Mouse (Mus musculus): ENCODE data around the gene Fgd5.
"Not testable (repeated sequence)": the region's sequence is repeated elsewhere in the genome, so short reads cannot be mapped to it uniquely, and the experiment has no call there.

Fgd5 gene

DNA sequence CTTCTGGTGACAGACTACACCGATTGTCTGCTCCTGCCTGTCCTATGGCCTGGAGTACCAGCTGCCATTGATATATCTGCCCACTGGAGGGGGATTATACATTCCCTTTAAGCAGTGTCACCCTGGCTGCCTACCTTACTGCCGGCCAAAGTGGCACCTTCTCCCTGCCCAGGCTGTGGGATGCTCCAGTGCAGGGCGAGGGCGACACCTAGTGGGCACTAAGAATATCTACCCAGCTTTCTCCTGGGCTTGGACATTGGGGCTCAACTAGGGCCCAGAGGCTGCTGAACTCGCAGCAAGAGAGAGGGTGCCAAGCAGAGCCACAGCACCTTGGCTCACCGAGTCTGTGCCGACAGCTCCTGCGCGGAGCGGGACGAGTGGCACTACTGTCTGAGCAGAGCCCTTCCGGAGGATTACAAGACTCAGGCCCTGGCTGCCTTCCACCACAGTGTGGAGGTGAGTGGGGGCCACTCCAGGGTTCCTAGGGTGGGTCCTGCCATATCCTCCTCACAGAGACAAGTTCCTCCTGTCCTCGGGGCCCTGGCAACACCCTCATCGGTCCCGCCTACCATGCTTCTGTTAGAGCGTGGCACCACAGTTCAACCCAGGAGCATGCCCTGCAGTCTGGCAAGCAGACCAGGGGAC lies 88.6 kb downstream of the Fgd5 start:
- peak; percentile 87 for DNase-seq

- peak; percentile 66 for DNase-seq
These were observed 92.6 kb downstream of the Fgd5 start for GRCm38 (mm10) chr6:92071121-92071839.

DNA sequence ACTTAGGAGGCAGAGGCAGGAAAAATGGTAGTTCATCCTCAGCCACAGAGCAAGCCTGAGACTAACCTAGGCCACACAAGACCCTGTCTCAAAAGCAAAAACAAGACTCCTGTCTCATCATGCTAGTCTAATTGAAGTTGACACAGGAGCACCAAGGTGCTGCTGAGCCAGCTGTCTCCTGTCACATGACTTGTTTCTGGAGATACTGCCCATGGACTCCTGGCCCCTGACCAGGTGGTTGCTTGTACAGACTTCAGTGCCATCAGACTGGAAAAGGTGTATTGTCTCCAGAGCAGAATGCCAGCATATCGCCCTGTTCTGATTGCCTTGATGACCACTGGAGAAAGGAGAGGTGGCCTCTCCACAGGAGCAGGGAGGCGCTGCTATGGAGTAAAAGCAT lies 102.1 kb downstream of the Fgd5 start:
- DNase-seq: no peak

DNA sequence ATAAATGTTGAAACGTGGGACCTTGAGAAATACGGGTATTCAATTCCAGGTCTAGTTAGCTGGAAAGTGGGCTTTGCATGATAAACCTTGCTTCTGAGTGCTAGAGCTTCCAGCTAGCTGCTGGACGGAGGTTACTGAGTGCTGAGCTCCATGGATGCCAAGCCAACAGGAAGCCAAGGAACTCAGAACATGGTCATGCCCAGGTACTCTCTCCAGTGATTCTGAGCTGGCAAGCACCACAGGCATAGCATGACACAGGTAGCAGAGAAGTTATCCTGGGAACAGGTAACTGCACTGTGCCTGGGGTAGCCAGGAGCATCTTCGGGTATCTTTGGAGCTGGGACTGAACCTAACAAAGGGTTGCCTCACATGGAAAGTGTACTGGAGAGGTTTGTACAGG lies 104.1 kb downstream of the Fgd5 start:
- no peak for DNase-seq

DNA sequence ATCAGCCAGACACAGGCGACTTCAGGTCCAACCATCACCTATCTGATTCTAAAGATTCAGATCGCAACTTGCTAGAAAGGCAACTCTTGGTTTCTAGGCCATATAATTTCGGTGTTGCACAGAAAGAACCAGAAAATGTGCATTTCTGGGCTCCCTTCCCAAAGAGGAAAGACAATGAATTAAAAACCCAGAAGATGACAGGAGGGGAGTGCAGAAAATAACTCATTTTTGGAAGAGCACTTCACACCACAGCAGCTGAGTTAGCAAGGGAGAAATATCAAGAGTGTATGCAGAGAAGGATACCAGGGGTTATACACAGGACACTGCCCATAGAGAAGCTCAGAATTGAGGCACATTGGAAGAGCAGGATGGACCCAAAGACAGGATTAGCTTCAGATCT lies 106.3 kb downstream of the Fgd5 start:
- DNase-seq: no peak

DNA sequence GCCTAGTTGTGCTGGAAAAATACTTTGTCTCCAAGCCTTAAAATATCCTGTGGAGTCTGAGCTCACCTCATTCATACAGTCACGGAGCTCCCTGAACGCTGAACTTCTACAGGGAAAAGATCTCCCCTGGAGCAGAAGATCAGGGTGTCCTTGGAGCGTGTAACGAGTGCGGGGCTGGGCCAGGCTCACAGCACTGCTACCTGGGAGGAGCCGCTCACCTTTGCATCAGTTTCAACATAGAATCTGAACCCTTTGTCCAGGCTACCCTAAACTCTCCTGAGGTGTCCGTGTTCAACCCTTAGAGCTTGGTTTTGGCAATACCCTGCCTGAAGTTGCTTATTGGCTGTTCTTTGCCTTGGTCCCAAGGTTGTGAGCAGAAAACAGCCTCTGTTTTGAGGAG lies 110.5 kb downstream of the Fgd5 start:
- DNase-seq: not testable (repeated sequence)

- DNase-seq: no peak
These were observed 111.3 kb downstream of the Fgd5 start for GRCm38 (mm10) chr6:92089982-92090381.

- no peak for DNase-seq
These were observed 111.8 kb downstream of the Fgd5 start for GRCm38 (mm10) chr6:92090497-92090896.

DNA sequence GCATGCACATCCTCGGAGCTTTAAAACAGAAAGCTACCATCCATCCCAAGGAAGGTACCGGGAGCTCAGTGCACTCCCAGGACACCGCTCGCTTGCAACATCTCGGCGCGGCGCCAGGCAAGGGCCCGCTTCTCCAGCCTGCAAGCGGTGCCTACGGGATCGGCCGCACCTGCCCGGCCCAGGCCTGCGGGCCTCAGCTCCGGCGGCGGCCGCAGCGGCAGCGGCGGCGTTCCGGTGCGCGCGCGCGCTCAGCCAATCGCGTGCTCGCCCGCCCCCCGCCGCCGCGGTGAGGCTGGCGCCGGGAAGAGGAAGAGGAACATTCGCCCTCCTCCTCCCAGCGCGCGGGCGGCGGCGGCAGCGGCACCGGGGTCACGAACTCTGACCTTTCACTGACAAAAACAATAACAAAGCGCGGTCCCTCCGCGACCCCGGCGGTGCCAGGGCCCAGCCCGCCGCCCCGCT lies 112.5 kb downstream of the Fgd5 start, which contains the start of gene Nr2c2:
Gene Nr2c2 (plus strand): TSS at position 261 of the 462 bp plus-strand sequence.
- DNase-seq: peak; percentile 92

DNA sequence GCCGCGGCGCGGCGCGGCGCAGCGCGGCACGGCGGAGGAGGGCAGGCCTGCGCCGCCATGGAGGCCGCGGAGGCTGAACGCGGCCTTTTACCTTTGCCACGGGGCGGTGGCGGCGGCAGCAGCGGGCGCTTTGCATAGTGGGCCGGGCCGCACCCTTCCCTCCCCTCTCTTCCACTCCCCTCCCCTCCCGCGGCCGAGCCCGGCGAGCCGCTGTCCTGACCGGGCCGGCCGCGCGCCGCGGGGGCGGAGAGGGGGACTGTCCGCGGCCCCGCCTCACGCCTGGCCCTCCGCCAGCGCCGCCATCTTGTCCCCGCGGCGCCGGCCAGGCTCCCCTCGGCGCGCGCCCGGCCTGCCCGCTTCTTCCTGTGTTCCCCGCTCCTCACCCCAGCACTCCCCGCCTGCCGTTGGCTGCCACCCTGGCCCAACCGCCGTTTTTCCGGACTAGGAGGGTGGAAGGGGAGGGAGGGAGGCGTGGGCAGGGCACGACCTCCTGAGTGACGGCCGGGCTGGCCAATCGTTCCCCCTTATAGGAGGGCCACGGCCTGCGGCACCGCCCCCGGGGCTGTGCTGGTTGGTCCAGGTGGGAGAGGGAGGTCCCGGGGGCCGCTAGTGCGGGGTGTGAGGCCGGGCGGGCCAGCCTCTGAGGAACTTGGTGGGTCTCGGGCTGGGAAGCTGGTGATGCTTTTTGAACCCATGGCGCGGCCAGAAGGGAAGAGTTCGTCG lies 113.2 kb downstream of the Fgd5 start:
- peak; percentile 100 for DNase-seq

- no peak for DNase-seq
These were observed 114.1 kb downstream of the Fgd5 start for GRCm38 (mm10) chr6:92092737-92093136.

DNA sequence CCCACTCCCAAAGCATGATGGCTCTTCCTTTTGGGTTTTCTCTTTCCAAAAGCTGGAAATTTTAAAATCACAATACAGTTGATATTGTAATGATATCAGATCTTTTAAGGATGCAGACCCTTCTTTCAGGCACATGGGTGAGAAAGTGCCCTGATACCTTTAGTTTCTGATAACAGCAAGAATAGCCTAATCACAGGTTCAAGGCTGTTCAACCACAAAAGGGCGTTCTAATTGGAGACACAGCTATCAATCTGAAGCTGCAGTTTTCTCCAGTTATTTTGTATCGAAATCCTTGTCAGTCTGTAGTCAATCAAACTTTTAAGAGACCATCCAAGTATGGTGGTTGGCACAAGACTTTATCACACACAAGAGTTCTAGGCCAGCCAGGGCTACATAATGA lies 115.2 kb downstream of the Fgd5 start:
- DNase-seq: no peak

- no peak for DNase-seq
These were observed 122.1 kb downstream of the Fgd5 start for GRCm38 (mm10) chr6:92100679-92101360.

- DNase-seq: no peak
These were observed 145.9 kb downstream of the Fgd5 start for GRCm38 (mm10) chr6:92124547-92124946.

Data from kidney, postnatal 10 days (tissue).